Mouse (Mus musculus) CD4-positive, CD25-positive, alpha-beta regulatory T cell, adult 2 months (primary cell): ENCODE results near the gene 2210418O10Rik.
"Not testable (repeated sequence)": the region's sequence is repeated elsewhere in the genome, so short reads cannot be mapped to it uniquely, and the experiment has no call there.

Source experiments
- DNase-seq: peaks from one replicate; pipeline ENCODE4 v3.0.0-alpha.2; 2012; ENCODE audit warnings: low read depth, low spot score

Gene 2210418O10Rik

GRCm38 (mm10) chr2:176226269-176226668 is at the start of gene 2210418O10Rik:
TSS of gene 2210418O10Rik (plus strand) at chr2:176226569.
- not testable (repeated sequence) for DNase-seq

DNA sequence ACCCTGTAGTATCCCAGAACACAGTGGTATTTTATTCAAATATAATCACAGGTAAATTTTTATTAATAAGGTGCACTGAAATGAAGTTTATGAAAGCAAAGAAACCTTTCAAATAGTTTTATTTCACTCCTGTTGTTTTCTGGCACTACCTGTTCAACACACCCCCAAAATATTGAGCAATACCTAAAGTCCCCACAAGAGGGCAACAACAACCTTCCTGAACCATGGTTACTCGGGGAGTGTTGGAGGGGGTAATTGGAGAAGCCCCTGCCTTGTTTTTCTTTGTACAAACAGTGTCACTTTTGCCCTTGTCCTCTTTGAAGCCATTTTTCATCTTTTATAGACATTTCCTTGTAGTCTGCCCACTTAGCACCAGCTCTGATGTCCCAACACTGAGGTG is 22.1 kb downstream of the 2210418O10Rik start:
- DNase-seq = not testable (repeated sequence)
